Mouse (Mus musculus): ENCODE data around the gene Zkscan8.
"Not testable (repeated sequence)": the region's sequence is repeated elsewhere in the genome, so short reads cannot be mapped to it uniquely, and the experiment has no call there.

The Zkscan8 gene

GRCm38 (mm10) chr13:21530781-21531201 lies at the start of gene Zkscan8:
Gene Zkscan8 (minus strand): TSS chr13:21531120.
- peak; percentile 78 for DNase-seq (ENCODE audit: low spot score)

- no peak for DNase-seq (ENCODE audit: low spot score)
Observed at GRCm38 (mm10) chr13:21559793-21560192, 28.9 kb upstream of the Zkscan8 start, which contains the start of gene Olfr1535. Gene Olfr1535 (minus strand): TSS chr13:21559893.

GRCm38 (mm10) chr13:21550416-21551110 lies 19.6 kb upstream of the Zkscan8 start:
- DNase-seq (ENCODE audit: low spot score) = no peak

- no peak for DNase-seq (ENCODE audit: low spot score)
Observed at GRCm38 (mm10) chr13:21549487-21549886, 18.6 kb upstream of the Zkscan8 start.

GRCm38 (mm10) chr13:21542708-21543107 lies 11.8 kb upstream of the Zkscan8 start, which contains the start of gene Olfr1366:
Gene Olfr1366 (minus strand): TSS chr13:21542808.
- no peak for DNase-seq (ENCODE audit: low spot score)

GRCm38 (mm10) chr13:21530136-21530535 lies 784 bp downstream of the Zkscan8 start:
- no peak for DNase-seq (ENCODE audit: low spot score)

- DNase-seq (ENCODE audit: low spot score) = peak; percentile 71
Observed at GRCm38 (mm10) chr13:21506221-21506649, 24.7 kb downstream of the Zkscan8 start.

GRCm38 (mm10) chr13:21502296-21502695 lies 28.6 kb downstream of the Zkscan8 start:
- DNase-seq (ENCODE audit: low spot score) = no peak

- not testable (repeated sequence) for DNase-seq (ENCODE audit: low spot score)
Observed at GRCm38 (mm10) chr13:21501182-21501581, 29.7 kb downstream of the Zkscan8 start, which contains the start of gene Gm11273. Gene Gm11273 (minus strand): TSS chr13:21501418.

GRCm38 (mm10) chr13:21495080-21495479 lies 35.8 kb downstream of the Zkscan8 start, which contains the start of gene AK157302:
Gene AK157302 (plus strand): TSS chr13:21495223.
- no peak for DNase-seq (ENCODE audit: low spot score)

GRCm38 (mm10) chr13:21492847-21493246 lies 38.1 kb downstream of the Zkscan8 start:
- no peak for DNase-seq (ENCODE audit: low spot score)

GRCm38 (mm10) chr13:21486881-21487280 lies 44.0 kb downstream of the Zkscan8 start:
- DNase-seq (ENCODE audit: low spot score) = no peak

- DNase-seq (ENCODE audit: low spot score) = peak; percentile 40
Observed at GRCm38 (mm10) chr13:21478759-21479670, 51.9 kb downstream of the Zkscan8 start, which contains the start of the genes Zkscan4 and Gm10065. Gene Zkscan4 (plus strand): TSS chr13:21478907. Gene Gm10065 (minus strand): TSS chr13:21479441.

- DNase-seq (ENCODE audit: low spot score) = no peak
Observed at GRCm38 (mm10) chr13:21472427-21472826, 58.5 kb downstream of the Zkscan8 start.

GRCm38 (mm10) chr13:21469097-21469496 lies 61.8 kb downstream of the Zkscan8 start:
- DNase-seq (ENCODE audit: low spot score) = no peak

GRCm38 (mm10) chr13:21468061-21469019 lies 62.6 kb downstream of the Zkscan8 start, which contains the start of gene Nkapl:
Gene Nkapl (minus strand): TSS chr13:21468509.
- DNase-seq (ENCODE audit: low spot score) = peak; percentile 77

- no peak for DNase-seq (ENCODE audit: low spot score)
Observed at GRCm38 (mm10) chr13:21467336-21467735, 63.6 kb downstream of the Zkscan8 start.
